Mouse (Mus musculus) C2C12 (cell line): ENCODE measurements around the gene Gas7.

Experiments
- CEBPB ChIP-seq: IDR thresholded peaks from one replicate; pipeline ENCODE4 v1.6.1; 2011; ENCODE audit warnings: low read depth, mild to moderate bottlenecking, control low read depth, moderate library complexity
- CTCF ChIP-seq: IDR thresholded peaks from one replicate; pipeline ENCODE4 v1.5.1; 2011; ENCODE audit not compliant: control insufficient read depth, insufficient read depth, insufficient read length
- MAX ChIP-seq: IDR thresholded peaks from one replicate; pipeline ENCODE4 v1.6.1; 2011; ENCODE audit warnings: mild to moderate bottlenecking, control low read depth
- USF1 ChIP-seq: IDR thresholded peaks from one replicate; pipeline ENCODE4 v1.6.1; 2011; ENCODE audit warnings: low read depth, mild to moderate bottlenecking, control low read depth, moderate library complexity

GRCm38 (mm10) chr11:67565512-67565911 lies 110.3 kb downstream of the Gas7 start:
- no peak for TF ChIP-seq CTCF
- no peak for TF ChIP-seq MAX
- no peak for TF ChIP-seq USF1
- no peak for TF ChIP-seq CEBPB
